Mouse (Mus musculus) retina, embryonic 14.5 days (tissue): ENCODE measurements around the gene 4930432M17Rik.

Source experiments
- DNase-seq: peaks from one replicate; pipeline ENCODE4 v3.0.0-alpha.2; 2015; ENCODE audit warnings: low spot score

Gene 4930432M17Rik

DNA sequence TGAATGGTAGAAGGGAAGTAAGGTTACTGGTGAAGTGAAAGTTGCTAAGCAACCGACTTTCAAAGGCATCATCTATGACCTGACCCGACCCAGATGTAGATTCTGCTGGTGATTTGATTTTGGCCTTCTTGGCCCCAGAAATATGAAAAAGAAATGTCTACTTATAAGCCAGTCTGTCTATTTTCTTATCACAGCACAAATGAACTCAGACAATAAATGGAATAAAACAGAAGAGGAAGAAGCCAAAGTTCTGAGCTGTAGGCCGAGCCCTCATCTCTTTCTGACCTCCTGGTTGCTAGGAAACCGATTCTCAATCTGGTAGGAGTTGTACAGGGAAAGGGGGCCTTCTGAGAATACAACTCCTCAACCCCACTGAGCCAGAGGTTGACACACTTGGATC lies at the start of gene 4930432M17Rik:
TSS of gene 4930432M17Rik (plus strand) at position 301 of the 400 bp plus-strand sequence.
- DNase-seq = no peak

DNA sequence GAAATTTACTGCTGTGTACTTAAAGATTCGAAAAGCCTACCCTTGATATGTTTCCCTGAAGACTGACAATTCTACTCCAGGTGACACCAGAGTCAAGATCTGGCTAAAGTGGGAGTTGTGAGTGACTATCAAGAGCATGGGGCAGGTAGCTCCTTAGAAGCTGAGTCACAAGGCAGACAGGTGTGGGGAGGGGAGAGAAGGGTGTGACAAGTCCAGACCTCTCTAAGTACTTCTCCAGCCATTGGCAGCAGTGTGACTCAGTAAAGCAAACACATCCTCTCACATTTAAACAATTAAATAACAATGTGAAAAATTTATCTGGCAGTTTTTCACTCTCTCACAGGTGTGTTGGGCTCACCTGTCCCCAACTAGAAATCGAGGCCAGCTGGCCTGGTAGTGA lies 44.9 kb upstream of the 4930432M17Rik start:
- no peak for DNase-seq

DNA sequence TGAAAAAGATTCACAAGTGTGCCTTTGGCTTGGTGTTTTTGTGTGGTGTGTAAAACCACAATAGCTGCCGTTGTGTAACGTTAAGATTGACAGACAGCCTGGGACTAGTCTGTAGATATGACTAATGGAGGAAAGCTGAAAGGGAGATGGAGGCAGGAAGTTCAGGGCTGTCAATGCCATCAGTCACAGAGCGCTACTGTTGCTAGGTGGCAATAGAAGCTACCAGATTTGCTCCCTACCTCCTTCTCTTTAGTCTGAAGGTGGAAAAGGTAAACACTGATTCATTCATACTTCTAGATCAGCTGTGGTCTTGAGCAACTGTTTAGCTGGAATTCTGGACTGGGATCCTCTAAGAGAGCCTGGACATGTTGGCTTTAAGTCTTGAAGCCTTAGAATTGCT lies 44.3 kb upstream of the 4930432M17Rik start:
- DNase-seq = no peak

DNA sequence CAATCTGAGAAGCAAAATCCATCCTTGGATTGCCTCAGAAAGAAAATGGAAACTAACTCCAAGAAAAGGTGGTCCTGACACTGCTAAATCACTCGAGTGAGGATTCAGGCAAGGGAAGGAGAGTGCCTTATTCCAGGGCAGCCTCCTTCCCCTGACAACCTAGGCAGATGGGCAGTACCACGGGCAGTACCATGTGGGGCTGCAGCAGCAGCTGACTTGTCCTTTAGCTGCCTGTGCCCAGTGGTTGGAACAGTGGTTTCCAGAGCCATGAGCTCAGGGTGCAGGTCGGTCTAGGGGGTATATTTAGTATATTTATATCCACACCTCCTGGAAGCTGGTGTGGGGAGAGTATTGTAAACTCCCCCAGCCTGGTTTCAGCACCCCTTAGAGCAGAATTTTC lies 42.3 kb upstream of the 4930432M17Rik start:
- no peak for DNase-seq

DNA sequence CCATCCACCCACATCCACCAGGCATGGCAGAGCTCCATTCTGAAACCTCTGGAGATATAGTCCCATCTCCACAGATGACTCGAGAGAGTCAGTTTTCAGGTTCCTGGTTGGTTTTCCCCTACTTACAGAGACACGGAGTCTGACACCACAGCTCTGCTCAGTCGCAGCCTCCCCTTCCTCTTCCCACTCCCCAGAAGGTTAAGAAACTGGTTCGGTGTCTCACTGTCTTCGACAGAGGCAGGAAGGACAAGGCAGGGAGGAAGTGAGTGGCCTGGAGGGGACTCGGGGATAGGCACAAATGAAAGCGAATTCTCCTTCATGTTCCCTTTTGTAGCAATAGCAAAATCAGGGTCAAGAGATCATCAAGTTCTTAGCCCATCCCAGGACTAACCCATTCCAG lies 39.9 kb upstream of the 4930432M17Rik start:
- no peak for DNase-seq

DNA sequence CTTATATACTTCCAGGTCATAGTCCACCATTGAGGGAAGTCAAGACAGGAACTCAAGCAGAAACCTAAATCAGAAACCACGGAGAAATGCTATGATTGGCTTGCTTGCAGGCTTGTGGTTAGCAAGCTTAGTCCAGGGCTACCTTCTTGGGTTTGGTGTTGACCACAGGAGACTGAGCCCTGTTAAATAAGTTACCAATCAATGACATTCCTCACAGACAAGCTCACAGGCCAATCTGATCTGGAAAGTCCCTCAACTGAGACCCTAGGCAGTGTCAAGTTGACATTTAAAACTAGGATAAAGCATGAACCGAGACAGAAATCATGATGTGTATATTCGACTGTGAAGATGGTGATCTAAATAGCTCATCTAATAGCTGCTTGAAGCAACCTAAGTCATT lies 35.6 kb upstream of the 4930432M17Rik start:
- DNase-seq = no peak

DNA sequence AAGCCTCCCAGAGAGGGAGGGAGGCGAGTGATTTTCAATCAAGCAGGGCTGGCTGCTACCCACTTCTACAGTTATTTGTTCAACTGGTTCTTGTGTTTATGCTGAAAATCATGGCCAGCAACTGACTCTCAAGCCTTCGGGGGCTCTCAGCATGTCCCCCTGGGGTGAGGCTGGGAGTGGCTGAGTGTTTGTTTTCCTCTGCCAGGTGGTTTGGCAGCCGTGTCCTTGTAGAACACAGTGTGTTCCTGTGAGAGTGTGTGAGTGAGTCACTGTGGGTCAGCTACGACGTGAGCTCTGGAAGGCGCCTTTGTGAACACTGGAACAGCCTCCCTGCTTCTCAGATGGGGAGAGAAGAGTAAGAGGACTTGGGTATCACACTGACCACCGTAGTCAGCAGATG lies 35.1 kb upstream of the 4930432M17Rik start:
- DNase-seq = no peak

DNA sequence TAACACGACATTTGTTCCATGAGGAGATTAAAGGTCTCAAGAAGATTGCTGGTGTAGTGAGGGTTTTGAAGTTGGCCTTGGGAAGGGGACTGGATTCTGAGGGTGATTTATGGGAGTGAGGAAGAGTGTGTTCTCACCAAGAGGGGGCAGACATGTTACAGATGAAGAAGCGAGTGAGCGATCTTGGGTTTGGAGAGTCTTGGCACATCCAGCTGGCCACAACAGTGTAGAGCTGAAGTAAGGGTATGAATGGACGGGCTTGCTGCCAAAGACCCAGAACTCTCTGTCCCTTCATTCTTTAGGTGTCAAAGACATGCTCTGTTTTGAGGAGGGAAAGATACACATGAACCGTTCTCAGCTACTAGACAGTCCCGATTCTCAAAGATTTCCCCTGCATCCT lies 34.2 kb upstream of the 4930432M17Rik start:
- no peak for DNase-seq

DNA sequence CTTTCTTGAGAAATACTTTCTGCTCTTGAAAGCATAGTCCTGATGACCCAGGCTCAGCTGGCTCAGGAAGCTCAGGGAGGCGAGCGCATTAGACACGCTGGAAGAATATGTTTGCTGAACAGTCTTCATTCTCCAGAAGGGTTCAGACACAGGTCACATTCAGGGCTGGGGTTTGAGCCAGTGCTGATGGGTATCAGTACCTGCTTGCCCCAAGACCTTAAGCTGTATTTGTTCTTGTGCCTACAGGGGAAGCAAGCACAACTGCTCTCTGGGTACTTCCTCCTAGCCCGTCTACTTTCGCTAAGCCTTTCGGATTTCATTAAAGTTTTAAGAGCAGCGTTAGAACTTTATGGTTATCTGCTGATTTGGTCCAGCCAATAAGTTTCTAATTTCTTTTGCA lies 33.8 kb upstream of the 4930432M17Rik start:
- DNase-seq = no peak

DNA sequence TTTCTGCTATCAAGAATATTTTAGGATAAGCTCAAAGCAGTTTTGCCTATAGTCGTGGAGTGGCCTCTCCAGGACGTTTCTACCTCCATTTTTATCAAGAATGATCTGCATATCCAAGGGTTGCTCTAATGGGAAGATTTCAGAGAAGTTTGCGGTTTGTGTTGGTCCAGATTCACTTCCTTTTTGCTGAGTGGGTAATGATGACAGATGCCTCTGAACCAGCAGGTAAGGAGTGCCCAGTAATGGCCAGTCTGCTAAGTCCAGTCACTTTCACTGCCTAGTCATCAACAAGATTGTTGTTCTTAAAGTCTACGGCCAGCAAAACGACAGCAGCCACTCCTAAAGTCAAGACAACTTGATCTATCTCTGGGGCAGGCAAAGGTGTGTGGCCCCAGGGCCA lies 32.8 kb upstream of the 4930432M17Rik start:
- DNase-seq = no peak

DNA sequence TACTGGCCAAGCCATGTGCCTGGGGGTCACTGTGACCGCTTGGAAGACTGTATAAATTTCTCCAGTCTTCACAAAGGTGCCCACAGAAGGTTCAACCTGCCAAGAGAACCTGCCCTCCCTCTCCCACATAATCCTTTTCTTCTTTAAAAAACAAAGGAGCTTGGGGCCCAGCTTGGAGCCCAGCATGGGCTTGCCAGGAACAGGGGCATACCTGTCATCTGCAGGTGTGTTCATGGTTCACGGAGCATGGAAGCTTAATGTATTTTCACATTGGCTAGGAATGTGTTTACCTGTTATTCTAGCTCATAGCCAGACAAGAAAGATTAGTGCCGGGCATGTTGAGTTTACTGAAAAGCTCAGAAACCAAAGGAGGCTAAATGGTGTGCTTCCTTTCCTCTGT lies 32.3 kb upstream of the 4930432M17Rik start:
- DNase-seq = no peak

DNA sequence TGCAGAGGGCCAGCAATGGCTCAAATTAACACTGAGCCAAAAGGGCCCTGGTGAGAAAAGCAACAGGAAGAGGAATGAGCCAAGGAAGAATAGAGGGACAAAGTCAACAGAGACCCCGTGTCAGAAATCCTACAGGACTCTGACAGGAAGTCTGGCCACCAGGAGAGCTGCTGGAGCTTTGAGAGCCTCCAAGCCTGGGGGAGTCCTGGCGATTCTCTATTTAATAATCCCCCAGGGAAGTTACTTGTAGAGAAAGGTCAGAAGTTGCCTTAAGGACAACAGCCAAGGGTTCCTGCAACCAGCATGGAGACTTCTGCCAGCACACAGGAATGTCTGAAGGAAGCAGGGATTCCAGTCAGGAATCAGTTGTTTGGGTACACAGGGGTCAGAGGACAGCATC lies 30.0 kb upstream of the 4930432M17Rik start:
- DNase-seq = no peak

DNA sequence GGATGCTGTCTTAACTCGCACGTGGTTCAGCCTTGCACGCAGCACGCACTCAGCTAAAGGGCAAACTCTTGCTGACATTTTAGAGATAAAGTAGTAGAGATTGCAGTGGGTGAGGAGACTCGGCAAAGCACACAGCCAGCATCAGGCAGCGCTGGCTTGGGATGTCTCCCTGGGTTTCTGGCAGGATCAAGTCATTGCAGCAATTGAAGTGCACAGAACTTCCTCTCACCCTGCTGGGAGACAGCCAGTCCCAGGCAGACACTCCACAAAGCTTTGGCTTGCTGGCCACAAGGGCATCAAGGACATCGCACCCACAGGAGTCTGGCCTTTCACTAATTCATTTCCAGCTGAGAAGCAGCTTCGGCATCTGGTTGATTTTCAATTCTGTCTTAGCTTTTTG lies 27.3 kb upstream of the 4930432M17Rik start:
- DNase-seq = no peak

DNA sequence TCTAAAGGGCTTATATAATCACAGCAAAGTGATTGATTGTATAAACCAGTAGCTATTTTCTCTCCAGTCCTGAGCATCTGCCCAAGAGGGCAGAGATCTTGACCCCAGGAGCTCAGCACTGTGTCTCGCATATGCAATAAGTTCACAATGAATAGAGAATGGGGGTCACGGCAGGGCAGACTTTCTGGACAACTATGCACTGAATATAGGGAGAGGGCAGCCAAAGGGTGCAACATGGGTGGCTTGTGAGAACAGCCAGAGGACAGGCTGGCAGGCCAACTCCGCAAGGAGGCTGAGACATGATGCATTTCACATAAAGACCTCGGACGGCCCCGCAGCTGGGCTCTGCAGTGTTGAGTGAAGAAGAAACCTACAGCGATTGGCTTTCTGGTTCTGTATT lies 25.1 kb upstream of the 4930432M17Rik start:
- no peak for DNase-seq

DNA sequence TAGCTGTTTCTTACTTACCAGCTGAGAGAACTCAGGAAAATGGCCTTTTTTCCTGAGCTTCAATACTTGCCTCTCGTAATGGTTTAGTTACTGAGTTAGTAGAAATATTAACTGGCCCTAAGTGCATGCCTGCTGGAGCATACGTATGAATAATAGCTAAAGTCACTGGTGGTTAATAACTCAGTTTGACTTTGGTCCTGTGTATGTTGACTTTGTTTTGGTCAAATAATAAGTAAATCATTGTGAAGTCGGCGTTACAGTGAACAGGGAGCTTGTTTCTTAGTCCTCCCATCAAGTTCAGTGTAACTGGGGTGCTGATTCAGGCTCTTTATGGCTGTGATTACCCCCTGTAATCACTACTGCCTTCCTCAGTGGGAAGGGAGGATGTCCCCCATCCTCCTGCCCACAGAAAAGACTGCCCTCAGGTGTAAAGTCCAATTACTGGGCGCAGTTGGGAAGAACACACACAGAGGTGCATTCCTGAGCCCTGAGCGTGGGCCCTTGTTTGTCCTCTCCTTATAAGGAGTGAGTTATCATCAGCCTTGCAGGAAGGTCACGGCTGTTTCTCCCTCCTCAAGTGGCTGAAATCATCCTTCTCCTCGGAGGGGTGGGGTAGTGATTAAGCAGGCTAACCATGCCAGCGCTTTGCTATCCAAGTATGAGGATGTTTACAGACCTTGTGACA lies 24.1 kb upstream of the 4930432M17Rik start:
- no peak for DNase-seq

DNA sequence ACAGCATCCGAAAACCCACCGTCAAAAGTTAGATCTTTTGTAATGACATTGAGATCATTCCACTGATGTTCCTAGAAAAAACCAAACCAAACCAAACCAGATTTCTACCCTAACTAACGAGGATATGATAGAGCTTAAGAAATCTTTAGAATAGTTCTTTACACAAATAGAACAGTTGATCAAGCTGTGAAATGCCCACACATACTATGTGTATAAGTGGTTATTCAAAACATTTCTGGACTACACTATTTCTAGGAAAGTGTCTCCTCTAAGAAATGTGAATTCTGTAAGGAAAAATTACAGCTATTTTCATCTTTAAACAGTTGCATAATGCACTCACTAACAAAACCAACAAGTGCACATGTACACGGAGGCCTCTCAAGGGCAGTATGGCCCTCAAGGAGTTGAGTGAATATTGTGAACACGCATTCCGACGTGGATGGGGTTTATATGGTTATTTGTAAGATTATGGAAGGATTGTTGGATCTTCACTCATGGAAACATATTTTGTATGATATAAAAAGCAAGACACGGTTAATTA lies 22.3 kb upstream of the 4930432M17Rik start:
- no peak for DNase-seq

DNA sequence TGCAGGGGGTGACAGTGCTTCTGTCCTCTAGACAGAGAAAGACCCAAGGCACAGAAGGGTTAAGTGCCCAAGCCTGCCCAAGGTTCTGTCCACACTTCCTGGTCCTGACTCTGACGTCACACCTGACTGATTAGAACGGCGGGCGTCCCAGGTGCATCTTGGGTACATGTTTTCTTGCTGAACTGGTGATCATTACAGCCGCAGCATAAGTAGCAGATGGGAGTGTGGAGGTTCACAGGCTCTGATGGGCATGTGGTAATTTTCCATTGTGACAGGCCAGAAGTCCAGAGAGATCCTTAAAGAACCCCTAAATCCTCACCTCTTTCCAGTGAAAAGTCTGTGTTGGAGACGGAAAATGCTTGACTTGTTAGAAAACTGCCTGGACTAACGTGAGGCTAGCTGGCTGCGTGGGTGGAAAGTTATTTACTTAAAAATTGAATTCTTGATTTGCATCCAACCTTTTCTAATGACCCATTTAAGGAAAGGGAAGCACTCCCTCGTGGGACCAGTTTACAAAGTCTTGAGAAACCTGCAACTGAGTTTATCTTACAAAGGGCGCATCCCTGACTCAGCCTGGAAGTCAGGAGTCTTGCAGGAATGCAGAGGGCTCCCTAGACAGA lies 20.4 kb upstream of the 4930432M17Rik start:
- DNase-seq = no peak

DNA sequence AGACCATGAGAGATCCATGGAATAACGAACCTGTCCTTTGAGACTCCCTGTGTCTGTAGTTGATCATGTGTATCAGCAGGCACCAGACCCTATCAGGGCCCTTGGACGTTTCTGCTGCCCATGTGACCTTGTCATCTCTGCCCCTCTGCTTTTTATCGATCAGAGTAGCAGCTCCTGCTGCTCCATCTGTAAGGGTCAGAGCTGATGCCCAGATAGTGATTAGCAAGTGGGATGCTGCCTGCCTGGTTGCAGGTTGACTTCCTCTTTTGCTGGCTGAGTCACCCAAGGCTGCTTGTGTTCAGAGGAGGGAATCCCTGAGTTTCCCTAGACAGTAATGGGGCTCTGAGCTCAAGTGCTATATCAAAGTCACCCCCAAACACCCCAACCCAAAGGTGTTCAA lies 18.9 kb upstream of the 4930432M17Rik start:
- DNase-seq = no peak

DNA sequence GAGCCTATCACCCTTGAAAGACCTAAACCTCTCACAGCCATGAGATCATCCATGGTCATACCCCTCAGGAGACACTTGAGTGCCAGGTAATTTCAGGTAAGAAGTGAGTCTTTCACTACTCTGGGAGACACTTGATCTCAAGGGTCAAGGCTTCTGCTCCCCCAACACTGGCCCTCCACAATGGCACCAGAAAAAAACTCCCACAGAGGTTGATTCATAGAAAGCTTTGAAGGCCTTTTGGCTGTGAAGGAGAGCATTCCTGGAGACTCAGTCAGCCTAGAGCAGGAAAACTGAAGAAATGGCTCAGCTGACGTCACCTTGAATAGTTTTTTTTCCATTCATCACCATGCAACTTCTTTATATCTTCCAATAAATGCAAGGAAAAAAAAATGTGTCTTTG lies 18.4 kb upstream of the 4930432M17Rik start:
- DNase-seq = no peak

DNA sequence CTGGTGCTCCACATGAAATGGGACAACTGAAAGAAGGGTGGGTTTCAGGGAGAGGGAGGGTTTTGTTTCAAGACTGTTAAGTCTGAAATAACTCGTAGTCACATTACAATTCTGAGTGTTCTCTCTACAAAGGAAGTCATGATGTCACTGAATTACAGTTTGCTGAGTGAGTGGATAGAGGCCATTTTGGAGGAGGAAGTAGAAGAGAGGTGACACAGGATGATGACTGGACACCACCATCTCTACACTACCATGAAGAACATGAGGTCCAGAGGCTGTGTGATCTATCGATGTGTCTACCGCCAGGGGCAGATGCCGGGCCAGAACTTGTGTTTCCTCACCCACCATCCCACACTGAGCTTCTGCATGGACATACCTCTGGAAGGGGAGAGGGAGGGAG lies 13.6 kb upstream of the 4930432M17Rik start:
- DNase-seq = no peak

DNA sequence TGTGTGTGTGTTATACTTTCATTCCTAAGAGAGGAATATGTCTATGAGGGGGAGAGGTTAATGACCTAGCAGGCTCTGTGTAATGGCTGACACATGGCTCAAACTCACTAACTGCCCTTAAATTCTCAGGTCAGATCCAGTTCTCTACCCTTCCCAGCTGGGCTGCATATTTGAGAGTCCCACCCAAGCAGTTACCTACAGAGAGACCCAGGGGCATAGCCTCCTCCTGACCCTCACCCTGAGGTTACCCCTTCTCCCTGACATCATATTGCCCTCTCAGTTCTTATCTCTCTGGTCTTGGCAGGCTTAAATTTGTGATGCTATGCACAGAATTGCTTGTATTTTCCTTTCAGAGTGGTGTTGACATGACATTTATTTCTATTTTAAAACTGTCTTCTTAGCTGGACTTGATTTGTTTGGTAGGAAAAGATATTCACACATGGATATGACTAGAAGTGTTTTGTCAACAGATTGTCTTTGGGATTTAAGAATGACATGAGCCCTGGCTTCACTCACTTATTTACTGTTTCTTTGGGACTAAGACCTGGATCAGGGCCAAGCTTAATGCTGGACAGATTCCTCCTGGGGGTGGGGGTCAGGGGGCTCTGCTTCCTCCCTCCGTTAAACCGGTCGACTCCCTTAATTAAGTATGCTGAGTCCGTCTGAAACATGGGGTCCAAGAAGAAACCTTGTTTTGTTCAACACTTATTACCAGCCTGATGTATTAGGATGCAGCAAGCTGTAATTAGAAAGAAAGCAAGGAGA lies 7.7 kb upstream of the 4930432M17Rik start:
- no peak for DNase-seq

DNA sequence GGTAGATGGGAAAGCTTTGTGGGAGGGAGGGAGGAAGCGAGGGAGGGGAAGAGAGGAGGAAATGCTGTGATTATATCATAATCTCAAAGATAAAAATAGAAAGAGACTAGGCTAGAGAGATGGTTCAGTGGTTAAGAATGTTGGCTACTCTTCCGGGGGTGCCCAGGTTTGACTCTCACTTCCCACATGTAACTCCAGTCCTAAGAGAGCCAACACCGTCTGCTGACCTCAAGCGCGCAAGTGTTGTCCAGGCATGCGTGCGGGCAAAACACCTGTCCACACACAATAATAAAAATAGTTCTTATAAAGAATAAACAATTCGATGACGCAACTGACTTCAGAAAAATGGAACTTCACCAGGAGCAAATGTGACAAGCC lies 7.1 kb upstream of the 4930432M17Rik start:
- DNase-seq = no peak

DNA sequence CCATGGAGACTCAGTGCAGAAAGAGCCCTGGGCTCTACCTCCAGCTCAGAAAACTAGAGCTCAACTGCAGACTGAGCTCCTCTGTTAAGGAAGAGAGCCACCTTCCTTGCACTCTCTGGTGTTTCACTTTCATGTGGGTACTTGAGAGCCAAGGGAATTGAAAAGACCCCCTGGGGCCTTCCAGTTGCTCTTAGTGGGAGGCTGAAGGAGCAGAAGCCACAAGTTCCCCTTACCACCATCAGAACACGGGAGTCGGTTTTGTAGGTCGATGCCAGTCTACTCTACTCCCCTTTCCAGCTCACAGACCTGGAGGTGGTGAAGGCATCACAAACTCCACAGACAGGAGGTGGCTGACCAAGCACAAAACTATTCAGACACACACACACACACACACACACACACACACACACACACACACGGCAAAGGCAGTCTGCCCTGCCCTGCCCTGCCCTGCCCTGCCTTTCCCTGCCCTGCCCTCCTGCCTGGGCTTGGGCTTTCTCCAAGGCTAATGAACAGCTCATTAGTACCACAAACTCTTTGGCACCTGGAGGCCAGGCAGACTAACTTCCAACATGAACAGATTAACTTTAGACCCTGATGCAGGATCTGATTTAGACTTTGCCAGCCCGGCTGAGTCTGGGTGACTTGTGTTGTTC lies 1.7 kb downstream of the 4930432M17Rik start:
- DNase-seq = no peak
